Mouse (Mus musculus) thymus, postnatal 25 days (tissue): ENCODE results near the gene Rnf41.

Source experiments
- DNase-seq: peaks from one replicate; pipeline ENCODE4 v3.0.0; 2022

The Rnf41 gene

DNA sequence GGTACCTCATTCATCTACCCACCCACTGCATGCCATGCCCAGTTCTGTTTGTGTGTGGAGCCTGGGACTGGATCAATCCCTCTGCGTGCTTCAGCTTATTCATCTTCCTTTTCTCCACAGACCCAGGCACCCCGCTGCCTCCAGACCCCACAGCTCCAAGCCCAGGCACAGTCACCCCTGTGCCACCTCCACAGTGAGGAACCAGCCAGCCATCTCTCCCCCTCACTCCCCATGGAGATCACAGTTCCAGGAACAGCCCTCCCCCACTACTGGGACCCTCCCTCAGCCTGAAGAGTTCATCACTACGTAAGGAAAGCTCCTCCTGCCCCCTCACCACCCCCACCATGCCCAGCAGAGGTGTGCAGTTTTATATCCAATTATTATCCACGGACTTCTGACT is 77.3 kb downstream of the Rnf41 start:
- DNase-seq: no peak

DNA sequence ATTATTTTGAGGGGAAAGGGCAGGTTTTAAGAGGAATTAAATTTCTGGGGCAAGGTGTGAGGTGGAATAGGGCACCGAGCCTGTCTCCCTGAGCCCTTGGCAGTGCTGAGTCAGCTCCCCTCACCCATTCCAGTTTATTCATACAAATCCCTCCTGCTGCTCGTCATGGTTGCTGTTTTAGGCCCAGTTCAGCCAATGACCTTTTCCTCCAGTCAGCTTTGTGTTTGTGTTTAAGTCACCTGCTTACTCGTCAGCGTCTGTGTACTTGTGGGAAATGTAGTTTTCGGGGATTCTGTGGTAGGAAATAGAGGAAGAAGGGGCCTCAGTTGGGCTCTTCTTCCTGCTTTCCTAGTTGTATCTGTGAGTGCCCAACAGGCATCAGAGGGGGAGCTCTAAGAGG is 77.9 kb downstream of the Rnf41 start:
- no peak for DNase-seq

DNA sequence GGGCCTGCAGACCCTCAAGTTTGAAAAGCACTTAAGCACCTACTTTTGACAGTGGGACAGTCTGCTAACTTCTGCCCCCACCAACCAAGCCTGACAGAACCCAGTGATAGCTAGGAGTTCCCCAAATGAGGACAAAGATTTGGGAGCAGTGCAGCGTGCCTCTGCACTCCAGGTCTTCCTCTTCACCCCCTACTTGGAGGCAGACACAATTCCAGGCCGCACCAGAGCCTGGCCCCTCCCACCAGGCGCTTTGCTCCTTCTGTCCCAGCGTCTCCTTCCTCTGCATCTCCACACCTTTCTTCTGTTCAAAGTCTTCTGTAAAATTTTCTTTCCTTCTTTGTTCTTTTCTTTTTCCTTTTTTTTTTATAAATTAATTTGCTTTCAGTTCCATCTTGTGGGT is 78.3 kb downstream of the Rnf41 start:
- DNase-seq: no peak

DNA sequence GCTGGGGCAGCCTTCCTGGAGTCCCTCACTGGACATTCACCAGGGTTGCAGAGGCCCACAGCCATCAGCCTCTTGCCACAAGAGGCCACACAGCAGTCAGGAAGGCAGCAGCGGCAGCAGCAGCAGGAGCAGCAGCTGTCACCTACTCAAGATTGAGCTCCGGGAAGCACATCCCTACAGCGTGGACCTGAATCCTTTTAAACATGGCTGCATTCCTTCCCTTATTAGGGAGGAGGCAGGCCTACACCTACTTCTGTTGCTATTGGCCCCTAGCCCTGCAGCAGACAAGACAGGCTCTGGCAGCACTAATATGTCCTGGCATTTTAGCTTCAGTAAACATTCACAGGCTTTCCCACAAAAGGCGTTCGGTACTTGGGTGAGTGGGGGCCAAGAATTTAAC is 78.8 kb downstream of the Rnf41 start:
- DNase-seq: no peak

DNA sequence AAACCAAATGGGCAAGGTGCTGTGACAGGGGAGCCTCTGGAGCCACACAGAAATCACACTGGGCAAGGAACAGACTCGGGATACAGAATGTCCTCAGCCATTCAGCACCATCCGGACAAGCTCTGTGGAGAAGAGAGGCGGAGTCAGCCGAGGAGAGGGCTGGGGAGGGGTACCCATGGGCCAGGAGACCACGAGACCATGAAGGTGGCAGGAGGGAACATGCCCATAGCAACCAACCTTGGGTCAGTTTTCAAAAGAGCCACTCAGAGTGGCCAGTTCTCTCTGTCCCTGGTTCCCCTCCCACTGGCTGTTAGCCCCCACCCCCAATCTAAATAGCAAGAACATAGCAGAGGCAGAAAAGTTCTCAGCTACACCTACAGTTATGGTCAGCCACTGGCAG is 79.5 kb downstream of the Rnf41 start:
- DNase-seq: no peak
